Mouse (Mus musculus) ES-E14 (cell line): Measurements from ENCODE around the gene Ctnna3.
"Not testable (repeated sequence)": the region's sequence is repeated elsewhere in the genome, so short reads cannot be mapped to it uniquely, and the experiment has no call there.

ENCODE experiments used
- MAFK ChIP-seq: IDR thresholded peaks from 2 replicates; pipeline ENCODE4 v1.6.1; 2014; ENCODE audit warnings: mild to moderate bottlenecking, low read depth, low read length, inconsistent platforms; ENCODE audit not compliant: insufficient read depth
- ZC3H11A ChIP-seq: IDR thresholded peaks from 2 replicates; pipeline ENCODE4 v1.6.1; 2012; ENCODE audit warnings: low read depth, mild to moderate bottlenecking, inconsistent platforms, low read length, borderline replicate concordance
- ZNF384 ChIP-seq: IDR thresholded peaks from 2 replicates; pipeline ENCODE4 v1.6.1; 2012; ENCODE audit warnings: low read depth, low read length, inconsistent platforms

DNA sequence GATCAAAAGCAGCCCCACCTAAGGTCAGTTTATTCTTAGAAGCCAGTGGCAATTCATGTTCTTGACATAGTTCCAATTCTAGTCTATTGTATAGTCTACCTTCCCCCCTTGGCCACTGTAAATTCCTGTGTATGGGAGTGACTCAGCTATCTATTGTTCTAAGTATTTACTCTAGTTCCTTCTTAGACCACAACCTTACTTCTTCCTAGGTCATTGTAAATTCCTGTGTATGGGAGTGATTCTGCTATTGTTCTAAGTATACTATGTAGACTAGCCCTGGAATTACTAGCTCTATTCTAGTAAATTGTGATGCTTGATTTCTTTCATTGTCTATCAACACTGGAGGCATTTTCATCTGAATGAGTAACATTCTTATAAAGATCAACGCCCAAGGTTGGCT is 1603.6 kb downstream of the Ctnna3 start:
- TF ChIP-seq ZNF384, ZC3H11A, MAFK: not testable (repeated sequence)
